Mouse (Mus musculus) heart, embryonic 15.5 days (tissue): ENCODE measurements around the gene Rsl24d1. TPM values are rescaled to one million over a fixed set of nuclear protein-coding genes. Genes with fewer than 3 reads are reported as not detected.
"Not testable (repeated sequence)": the region's sequence is repeated elsewhere in the genome, so short reads cannot be mapped to it uniquely, and the experiment has no call there.

Experiments
- ATAC-seq: fragments of 200-750 bp; cut with Nextera tagmentation; replicated peaks from 2 replicates; pipeline ENCODE4 v1.8.0; 2017; ENCODE audit warnings: low read depth, moderate TSS enrichment; ENCODE audit not compliant: insufficient number of reproducible peaks, insufficient read depth, low FRiP score
- H3K27ac ChIP-seq: fragments of 300-500 bp; sonication (generic); 2 replicates; pipeline ENCODE4 v1.5.1; 2015; ENCODE audit warnings: mild to moderate bottlenecking, inconsistent platforms
- H3K27me3 ChIP-seq: fragments of 300-500 bp; sonication (generic); 2 replicates; pipeline ENCODE4 v1.6.1; 2015; ENCODE audit warnings: inconsistent platforms
- H3K36me3 ChIP-seq: fragments of 300-500 bp; sonication (generic); 2 replicates; pipeline ENCODE4 v1.6.1; 2015; ENCODE audit warnings: mild to moderate bottlenecking, inconsistent platforms
- H3K4me1 ChIP-seq: fragments of 300-500 bp; sonication (generic); replicated peaks from 2 replicates; pipeline ENCODE4 v1.6.1; 2015; ENCODE audit warnings: inconsistent platforms
- H3K4me2 ChIP-seq: fragments of 300-500 bp; sonication (generic); 2 replicates; pipeline ENCODE4 v1.6.1; 2015; ENCODE audit warnings: inconsistent platforms, mild to moderate bottlenecking, moderate library complexity
- H3K4me3 ChIP-seq: fragments of 300-500 bp; sonication (generic); 2 replicates; pipeline ENCODE4 v1.5.1; 2015; ENCODE audit warnings: mild to moderate bottlenecking, inconsistent platforms
- H3K9ac ChIP-seq: fragments of 300-500 bp; sonication (generic); 2 replicates; pipeline ENCODE4 v1.6.1; 2015; ENCODE audit warnings: mild to moderate bottlenecking, inconsistent platforms
- H3K9me3 ChIP-seq: fragments of 300-500 bp; sonication (generic); replicated peaks from 2 replicates; pipeline ENCODE4 v1.6.1; 2016; ENCODE audit warnings: inconsistent platforms
- WGBS: fragments of 180-500 bp; shearing (Covaris S2); methylation state at CpG from one replicate; pipeline ENCODE4 v1.1.7; 2015; ENCODE audit warnings: mixed read lengths; 5-methylcytosine and 5-hydroxymethylcytosine counted together
- polyA plus RNA-seq: library from polyadenylated mRNA; unstranded; fragments of >200 nt; fragmentation: Nextera tagmentation; extraction: Ambion mirVana; gene quantifications from 2 replicates; pipeline ENCODE4 v1.2.1, GENCODE M21; 2015

Gene Rsl24d1
- polyA plus RNA-seq, 1 experiment from 2014 or later: 79.6 TPM

- no peaks in the 10 kb centered on the region for H3K36me3 ChIP-seq
- no peak for ATAC-seq
- 88% methylated on average over 4 of the region's 4 CpGs for WGBS
- H3K27me3 ChIP-seq: peaks cover 41% of the 10 kb centered on the region
- peak within 1 kb of the TSS; percentile 49 for H3K4me3 ChIP-seq
- no peak within 1 kb of the TSS for H3K27ac ChIP-seq
- peaks cover 8% of the 10 kb centered on the region for H3K4me1 ChIP-seq
- H3K4me2 ChIP-seq: peak within 1 kb of the TSS; percentile 89
- peak within 1 kb of the TSS; percentile 38 for H3K9ac ChIP-seq
- no peaks in the 10 kb centered on the region for H3K9me3 ChIP-seq
Measured at GRCm38 (mm10) chr9:73102181-73102580, 11.0 kb upstream of the Rsl24d1 start, which contains the start of gene Gm20509. Gm20509 (plus strand) TSS chr9:73102470.

GRCm38 (mm10) chr9:73103159-73103879 lies 9.9 kb upstream of the Rsl24d1 start:
- Histone ChIP-seq H3K9me3 (no peaks in the 10 kb centered on the region), H3K36me3 (no peaks in the 10 kb centered on the region), H3K4me1 (peaks cover 8% of the 10 kb centered on the region), H3K4me3 (peak overlapping the region; percentile 49), H3K4me2 (peak overlapping the region; percentile 89), H3K9ac (peak overlapping the region; percentile 38), H3K27ac (no peak overlapping the region), H3K27me3 (peaks cover 41% of the 10 kb centered on the region)
- no peak for ATAC-seq
- 4% methylated on average over 59 of the region's 60 CpGs for WGBS

- no peaks in the 10 kb centered on the region for H3K9me3 ChIP-seq
- no peaks in the 10 kb centered on the region for H3K36me3 ChIP-seq
- WGBS: 39% methylated on average over 5 of the region's 5 CpGs
- H3K27me3 ChIP-seq: peaks cover 41% of the 10 kb centered on the region
- H3K27ac ChIP-seq: no peak overlapping the region
- H3K4me2 ChIP-seq: peak overlapping the region; percentile 89
- peak overlapping the region; percentile 49 for H3K4me3 ChIP-seq
- peak overlapping the region; percentile 38; the same call in 1 of the 2 replicates for H3K9ac ChIP-seq
- no peak for ATAC-seq
- H3K4me1 ChIP-seq: peaks cover 8% of the 10 kb centered on the region
Measured at GRCm38 (mm10) chr9:73103880-73104198, 9.4 kb upstream of the Rsl24d1 start.

- H3K27ac ChIP-seq: no peak overlapping the region
- no peak overlapping the region for H3K9ac ChIP-seq
- no peak overlapping the region for H3K4me3 ChIP-seq
- H3K9me3 ChIP-seq: no peaks in the 10 kb centered on the region
- no peaks in the 10 kb centered on the region for H3K36me3 ChIP-seq
- peaks cover 41% of the 10 kb centered on the region for H3K27me3 ChIP-seq
- 68% methylated on average over 1 of the region's 1 CpGs for WGBS
- H3K4me2 ChIP-seq: no peak overlapping the region
- no peak for ATAC-seq
- H3K4me1 ChIP-seq: peaks cover 8% of the 10 kb centered on the region
Measured at GRCm38 (mm10) chr9:73105141-73105540, 8.1 kb upstream of the Rsl24d1 start.

- H3K9me3 ChIP-seq: no peaks in the 10 kb centered on the region
- peaks cover 8% of the 10 kb centered on the region for H3K4me1 ChIP-seq
- no peak overlapping the region for H3K27ac ChIP-seq
- no peak for ATAC-seq
- no peaks in the 10 kb centered on the region for H3K36me3 ChIP-seq
- H3K27me3 ChIP-seq: peaks cover 41% of the 10 kb centered on the region
- no peak overlapping the region for H3K9ac ChIP-seq
- no peak overlapping the region for H3K4me3 ChIP-seq
- no peak overlapping the region for H3K4me2 ChIP-seq
Measured at GRCm38 (mm10) chr9:73105771-73106170, 7.5 kb upstream of the Rsl24d1 start.

GRCm38 (mm10) chr9:73116704-73117103 lies 3.5 kb downstream of the Rsl24d1 start:
- H3K4me2 ChIP-seq, H3K27me3 ChIP-seq, H3K4me3 ChIP-seq, ATAC-seq, H3K4me1 ChIP-seq, H3K27ac ChIP-seq, H3K9ac ChIP-seq, H3K9me3 ChIP-seq: not testable (repeated sequence)
- H3K36me3 ChIP-seq: peaks cover 42% of the 10 kb centered on the region
- 96% methylated on average over 5 of the region's 6 CpGs for WGBS

GRCm38 (mm10) chr9:73118012-73118411 lies 4.8 kb downstream of the Rsl24d1 start:
- 86% methylated on average over 4 of the region's 4 CpGs for WGBS
- H3K4me1 ChIP-seq: peaks cover 8% of the 10 kb centered on the region
- no peaks in the 10 kb centered on the region for H3K9me3 ChIP-seq
- no peak overlapping the region for H3K4me3 ChIP-seq
- H3K27me3 ChIP-seq: no peaks in the 10 kb centered on the region
- H3K27ac ChIP-seq: no peak overlapping the region
- no peak overlapping the region for H3K9ac ChIP-seq
- peaks cover 47% of the 10 kb centered on the region for H3K36me3 ChIP-seq
- no peak overlapping the region for H3K4me2 ChIP-seq
- no peak for ATAC-seq

GRCm38 (mm10) chr9:73121735-73122134 lies 8.5 kb downstream of the Rsl24d1 start:
- H3K4me3 ChIP-seq: no peak overlapping the region
- no peak for ATAC-seq
- H3K9me3 ChIP-seq: no peaks in the 10 kb centered on the region
- 76% methylated on average over 8 of the region's 8 CpGs for WGBS
- H3K27me3 ChIP-seq: no peaks in the 10 kb centered on the region
- peaks cover 76% of the 10 kb centered on the region for H3K36me3 ChIP-seq
- H3K27ac ChIP-seq: no peak overlapping the region
- H3K4me2 ChIP-seq: no peak overlapping the region
- H3K9ac ChIP-seq: no peak overlapping the region
- H3K4me1 ChIP-seq: no peaks in the 10 kb centered on the region

GRCm38 (mm10) chr9:73125043-73125570 lies 11.9 kb downstream of the Rsl24d1 start:
- Histone ChIP-seq H3K4me1 (no peaks in the 10 kb centered on the region), H3K27ac (no peak overlapping the region), H3K36me3 (peaks cover 80% of the 10 kb centered on the region), H3K27me3 (no peaks in the 10 kb centered on the region), H3K4me3 (no peak overlapping the region), H3K9ac (no peak overlapping the region), H3K9me3 (no peaks in the 10 kb centered on the region), H3K4me2 (no peak overlapping the region)
- WGBS: 80% methylated on average over 8 of the region's 8 CpGs
- ATAC-seq: no peak

- no peaks in the 10 kb centered on the region for H3K9me3 ChIP-seq
- WGBS: 81% methylated on average over 2 of the region's 2 CpGs
- H3K27me3 ChIP-seq: no peaks in the 10 kb centered on the region
- H3K4me2 ChIP-seq: no peak overlapping the region
- no peak overlapping the region for H3K9ac ChIP-seq
- no peak overlapping the region for H3K27ac ChIP-seq
- no peak for ATAC-seq
- H3K4me3 ChIP-seq: no peak overlapping the region
- H3K36me3 ChIP-seq: peaks cover 59% of the 10 kb centered on the region
- H3K4me1 ChIP-seq: no peaks in the 10 kb centered on the region
Measured at GRCm38 (mm10) chr9:73127457-73127856, 14.2 kb downstream of the Rsl24d1 start.

- ATAC-seq: no peak
- Histone ChIP-seq H3K9ac (no peak overlapping the region), H3K4me1 (no peaks in the 10 kb centered on the region), H3K27me3 (no peaks in the 10 kb centered on the region), H3K4me2 (no peak overlapping the region), H3K27ac (no peak overlapping the region), H3K9me3 (no peaks in the 10 kb centered on the region), H3K36me3 (peaks cover 43% of the 10 kb centered on the region), H3K4me3 (no peak overlapping the region)
- 71% methylated on average over 8 of the region's 8 CpGs for WGBS
Measured at GRCm38 (mm10) chr9:73129875-73130274, 16.6 kb downstream of the Rsl24d1 start.

- no peak overlapping the region for H3K4me2 ChIP-seq
- no peak overlapping the region for H3K9ac ChIP-seq
- H3K4me1 ChIP-seq: no peaks in the 10 kb centered on the region
- ATAC-seq: no peak
- peaks cover 36% of the 10 kb centered on the region for H3K36me3 ChIP-seq
- no peaks in the 10 kb centered on the region for H3K27me3 ChIP-seq
- no peaks in the 10 kb centered on the region for H3K9me3 ChIP-seq
- H3K27ac ChIP-seq: no peak overlapping the region
- H3K4me3 ChIP-seq: no peak overlapping the region
- 83% methylated on average over 4 of the region's 4 CpGs for WGBS
Measured at GRCm38 (mm10) chr9:73130529-73130928, 17.3 kb downstream of the Rsl24d1 start.
